Mouse (Mus musculus) G1E (cell line): Measurements from ENCODE around the gene Mrps17. TPM values are rescaled to one million over a fixed set of nuclear protein-coding genes. Genes with fewer than 3 reads are reported as not detected.

Experiments
- ATAC-seq: 2 replicates; pipeline ENCODE4 v1.8.0; 2016; ENCODE audit warnings: mild to moderate bottlenecking; ENCODE audit not compliant: insufficient number of reproducible peaks, poor library complexity, low FRiP score, severe bottlenecking; ENCODE audit errors: extremely low read depth
- DNase-seq: peaks from one replicate; pipeline ENCODE4 v3.0.0; 2012; ENCODE audit warnings: low spot score
- H3K27me3 ChIP-seq: 2 replicates; pipeline ENCODE4 v1.6.1; 2012; ENCODE audit warnings: mild to moderate bottlenecking, low read length, inconsistent platforms; ENCODE audit not compliant: insufficient read depth
- H3K36me3 ChIP-seq: replicated peaks from 2 replicates; pipeline ENCODE3; 2012; ENCODE audit warnings: mild to moderate bottlenecking, inconsistent platforms
- H3K4me1 ChIP-seq: 2 replicates; pipeline ENCODE4 v1.6.1; 2012; ENCODE audit warnings: low read depth, low read length, inconsistent platforms, mixed read lengths; ENCODE audit not compliant: insufficient read depth
- H3K4me3 ChIP-seq: 2 replicates; pipeline ENCODE4 v1.5.1; 2012; ENCODE audit warnings: low read depth, mild to moderate bottlenecking, inconsistent platforms, low read length, moderate library complexity, mixed read lengths
- H3K9me3 ChIP-seq: replicated peaks from 2 replicates; pipeline ENCODE4 v1.6.1; 2012; ENCODE audit warnings: inconsistent platforms
- CTCF ChIP-seq: IDR thresholded peaks from 2 replicates; pipeline ENCODE4 v1.5.1; 2012; ENCODE audit warnings: low read depth, low read length, inconsistent platforms, mixed read lengths
- GATA1 ChIP-seq: IDR thresholded peaks from 2 replicates; pipeline ENCODE4 v1.6.1; 2012; ENCODE audit warnings: borderline replicate concordance, low read length, inconsistent platforms, mixed read lengths
- GATA2 ChIP-seq: IDR thresholded peaks from 2 replicates; pipeline ENCODE4 v1.6.1; 2012; ENCODE audit warnings: low read depth, low read length, inconsistent platforms, borderline replicate concordance
- POLR2AphosphoS5 ChIP-seq: IDR thresholded peaks from 2 replicates; pipeline ENCODE4 v1.6.1; 2012; ENCODE audit warnings: low read depth, low read length, inconsistent platforms; ENCODE audit not compliant: insufficient replicate concordance
- TAL1 ChIP-seq: conservative IDR thresholded peaks from 2 replicates; pipeline ENCODE4 v1.6.1; 2012; ENCODE audit warnings: low read depth, low read length, inconsistent platforms, mixed read lengths
- polyA plus RNA-seq: library from polyadenylated mRNA; stranded (reverse); fragments of >175 nt; gene quantifications from 2 replicates; pipeline ENCODE4 v1.2.3, GENCODE M21; 2012
- total RNA-seq, 2 experiments: library from RNA; stranded (forward) in 1 of 2; stranded (reverse) in 1 of 2; fragments of 200-1000 nt in 1 of 2; fragments of >200 nt in 1 of 2; fragmentation: Nextera tagmentation in 1 of 2; gene quantifications; 2 replicates each; pipeline ENCODE4 v1.2.3; 2014 to 2017

The Mrps17 gene
- total and polyA plus RNA-seq, 3 experiments, result 42.2 to 146 (median 144) TPM

DNA sequence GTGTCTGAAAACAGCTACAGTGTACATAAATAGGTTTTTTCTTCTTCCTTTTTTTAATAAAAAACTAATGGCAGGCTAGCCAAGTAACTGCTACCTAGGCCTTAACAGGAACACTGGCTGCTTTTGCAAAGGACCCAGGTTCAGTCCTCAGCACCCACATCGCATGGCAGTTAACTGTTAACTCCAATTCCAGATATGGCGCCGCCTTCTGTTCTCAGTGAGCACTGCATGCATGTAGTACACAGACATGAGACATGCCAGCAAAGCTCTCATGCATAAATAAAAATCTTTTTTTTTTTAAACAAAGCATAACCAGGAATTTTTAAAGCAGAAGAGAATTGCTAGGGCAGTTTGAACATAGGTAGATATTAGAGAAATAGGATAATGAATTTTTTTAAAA is 4.9 kb downstream of the Mrps17 start:
- Histone ChIP-seq H3K4me1 (peaks cover 29% of the 10 kb centered on the region), H3K4me3 (no peak overlapping the region), H3K36me3 (peaks cover 48% of the 10 kb centered on the region), H3K27me3 (no peaks in the 10 kb centered on the region), H3K9me3 (no peaks in the 10 kb centered on the region)
- no peak for DNase-seq
- ATAC-seq, result no peak
- TF ChIP-seq POLR2AphosphoS5 (no peak), CTCF (no peak), GATA2 (no peak), TAL1 (no peak), GATA1 (no peak)

- H3K27me3 ChIP-seq, result no peaks in the 10 kb centered on the region
- peak overlapping the region; percentile 79 for H3K4me3 ChIP-seq
- peaks cover 45% of the 10 kb centered on the region for H3K4me1 ChIP-seq
- TF ChIP-seq CTCF (no peak), TAL1 (peak; percentile 66)
- H3K36me3 ChIP-seq, result peaks cover 37% of the 10 kb centered on the region
- no peaks in the 10 kb centered on the region for H3K9me3 ChIP-seq
- ATAC-seq (peak; percentile 74), DNase-seq (peak; percentile 15)
These were observed 9.0 kb downstream of the Mrps17 start for GRCm38 (mm10) chr5:129724268-129724667.

DNA sequence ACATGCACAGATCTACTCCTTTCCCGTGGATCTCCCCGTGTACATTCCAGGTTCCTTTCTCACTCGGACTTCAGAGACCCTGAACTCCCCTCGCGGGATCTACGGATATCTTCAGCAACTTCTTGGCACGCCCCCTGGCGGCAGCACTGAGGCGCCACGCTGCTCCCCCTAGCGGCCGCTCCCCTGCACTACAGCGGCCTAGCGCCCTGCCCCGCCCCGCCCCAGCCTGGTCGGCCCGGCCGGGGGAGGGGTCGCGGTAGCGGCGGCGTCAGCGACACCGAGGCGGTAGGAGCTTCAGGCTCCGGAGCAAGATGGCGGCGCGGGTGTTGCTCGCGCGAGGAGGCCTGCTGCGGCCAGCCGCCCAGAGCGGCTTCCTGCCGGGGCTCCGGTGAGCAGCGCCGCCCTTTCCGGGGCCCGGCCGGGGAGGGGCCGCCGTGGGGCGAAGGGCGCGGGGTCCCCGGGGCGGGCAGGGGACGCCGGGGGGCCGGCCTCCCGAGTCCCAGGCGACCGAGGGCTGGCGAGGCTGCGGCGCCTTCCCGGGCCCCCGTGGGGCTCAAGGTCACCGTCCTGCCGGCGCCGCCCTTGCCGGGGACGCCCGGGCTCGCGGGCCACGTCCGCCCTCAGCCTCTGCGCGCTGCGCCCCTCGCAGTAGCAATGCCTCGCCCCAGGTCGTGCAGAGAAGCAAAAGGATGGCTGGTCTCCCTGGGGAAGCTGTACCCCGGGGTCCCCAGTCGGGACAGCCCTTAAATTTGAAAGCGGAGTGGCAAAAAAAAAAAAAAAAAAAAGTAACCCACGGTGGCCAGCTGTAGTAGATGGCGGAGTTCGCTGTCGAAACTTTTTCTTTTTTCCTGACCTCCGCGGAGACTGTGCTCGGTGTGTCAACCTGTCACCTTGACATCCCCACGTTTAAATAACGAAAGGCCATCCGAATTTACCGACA is 9.8 kb downstream of the Mrps17 start, which contains the start of gene Nipsnap2:
Nipsnap2 (plus strand) TSS at position 230 of the 940 bp plus-strand sequence.
- Histone ChIP-seq H3K4me1 (peaks cover 53% of the 10 kb centered on the region), H3K4me3 (peak within 1 kb of the TSS; percentile 79), H3K36me3 (peaks cover 30% of the 10 kb centered on the region), H3K27me3 (no peaks in the 10 kb centered on the region), H3K9me3 (no peaks in the 10 kb centered on the region)
- TF ChIP-seq CTCF (peak; percentile 89), GATA1 (no peak), POLR2AphosphoS5 (no peak), GATA2 (no peak), TAL1 (no peak)
- DNase-seq, result peak; percentile 72
- ATAC-seq, result peak; percentile 37

- DNase-seq (no peak), ATAC-seq (no peak)
- H3K4me3 ChIP-seq, result peak overlapping the region; percentile 79
- TF ChIP-seq CTCF, result no peak
- no peak for TF ChIP-seq TAL1
- TF ChIP-seq GATA2, result no peak
- no peak for TF ChIP-seq POLR2AphosphoS5
- TF ChIP-seq GATA1, result no peak
- no peaks in the 10 kb centered on the region for H3K9me3 ChIP-seq
- peaks cover 61% of the 10 kb centered on the region for H3K4me1 ChIP-seq
- H3K27me3 ChIP-seq, result no peaks in the 10 kb centered on the region
- peaks cover 29% of the 10 kb centered on the region for H3K36me3 ChIP-seq
These were observed 10.6 kb downstream of the Mrps17 start for GRCm38 (mm10) chr5:129725774-129726392.

- TF ChIP-seq CTCF (no peak), POLR2AphosphoS5 (no peak), GATA2 (no peak), TAL1 (no peak), GATA1 (no peak)
- Histone ChIP-seq H3K27me3 (no peaks in the 10 kb centered on the region), H3K9me3 (no peaks in the 10 kb centered on the region), H3K4me3 (peak overlapping the region; percentile 48; the same call in 1 of the 2 replicates), H3K4me1 (peaks cover 66% of the 10 kb centered on the region), H3K36me3 (peaks cover 31% of the 10 kb centered on the region)
- ATAC-seq, result no peak
- no peak for DNase-seq
These were observed 11.5 kb downstream of the Mrps17 start for GRCm38 (mm10) chr5:129726784-129727183.

DNA sequence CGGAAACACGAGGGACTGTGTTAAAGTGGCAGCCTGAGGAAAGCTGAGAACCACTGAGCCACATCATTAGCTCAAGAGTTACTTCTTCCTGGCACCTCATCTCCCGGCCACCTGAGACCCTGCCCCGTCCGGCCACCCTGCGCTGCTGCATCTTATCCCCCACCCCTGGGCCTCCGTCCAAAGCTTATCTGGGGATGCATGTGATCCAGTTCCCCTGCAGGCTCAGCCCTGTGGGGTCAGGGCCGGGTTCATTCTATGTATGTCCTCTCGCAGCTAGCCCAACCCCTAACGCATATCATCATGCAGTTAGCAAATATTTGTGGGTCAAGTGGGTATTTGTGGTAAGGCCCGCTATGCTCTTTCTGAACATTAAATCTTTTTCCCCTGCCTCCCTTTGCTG is 14.0 kb downstream of the Mrps17 start:
- no peak for TF ChIP-seq GATA1
- no peak for TF ChIP-seq POLR2AphosphoS5
- no peak; the same call in 1 of the 2 replicates for TF ChIP-seq TAL1
- TF ChIP-seq GATA2, result no peak
- TF ChIP-seq CTCF, result no peak
- DNase-seq (peak; percentile 31), ATAC-seq (peak; percentile 18; the same call in 1 of the 2 replicates)
- H3K36me3 ChIP-seq, result peaks cover 40% of the 10 kb centered on the region
- H3K9me3 ChIP-seq, result no peaks in the 10 kb centered on the region
- no peaks in the 10 kb centered on the region for H3K27me3 ChIP-seq
- peaks cover 56% of the 10 kb centered on the region for H3K4me1 ChIP-seq
- peak overlapping the region; percentile 66; the same call in 1 of the 2 replicates for H3K4me3 ChIP-seq
